Mouse (Mus musculus): ENCODE results near the gene Cdc40. TPM values are rescaled to one million over a fixed set of nuclear protein-coding genes. Genes with fewer than 3 reads are reported as not detected.

Gene Cdc40
- polyA plus RNA-seq, 1 experiment from 2014 or later: 32.4 TPM

DNA sequence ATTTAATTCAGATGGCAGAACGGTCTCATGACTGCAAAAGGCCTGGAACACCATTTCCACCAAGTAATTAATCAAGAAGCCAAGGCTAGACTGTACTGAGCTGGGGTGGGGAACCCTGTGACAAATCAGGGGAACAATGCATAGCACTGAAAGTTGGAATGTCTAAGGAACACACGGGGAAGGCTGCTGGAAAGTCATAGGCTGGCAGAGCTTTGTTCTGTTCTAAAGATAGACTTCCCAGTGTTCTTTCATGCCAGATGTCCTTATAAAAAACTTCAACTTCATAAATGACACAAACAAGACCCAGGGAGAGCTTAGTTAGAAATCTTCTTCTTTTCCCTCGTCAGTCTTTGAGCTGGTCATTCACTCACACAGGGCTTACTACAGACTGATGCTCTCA lies 1.9 kb downstream of the Cdc40 start:
- Histone ChIP-seq H3K36me3 (ENCODE audit: control insufficient read depth, insufficient read depth, low read length) (no peaks in the 10 kb centered on the region), H3K4me3 (ENCODE audit: low read depth, low read length) (no peak overlapping the region), H3K9ac (ENCODE audit: low read depth, low read length) (no peak overlapping the region), H3K27me3 (ENCODE audit: control insufficient read depth, insufficient read depth, low read length) (no peaks in the 10 kb centered on the region), H3K4me2 (replicated peaks; ENCODE audit: low read depth, low read length) (no peak overlapping the region), H3K27ac (ENCODE audit: low read depth, low read length) (no peak overlapping the region), H3K9me3 (ENCODE audit: control insufficient read depth, low read length) (no peaks in the 10 kb centered on the region), H3K4me1 (replicated peaks; ENCODE audit: control insufficient read depth, insufficient read depth, low read length) (no peaks in the 10 kb centered on the region)
- 78% methylated on average over 3 of the region's 3 CpGs for WGBS
- ATAC-seq (ENCODE audit: low FRiP score): no peak
- DNase-seq (ENCODE audit: low spot score): no peak

DNA sequence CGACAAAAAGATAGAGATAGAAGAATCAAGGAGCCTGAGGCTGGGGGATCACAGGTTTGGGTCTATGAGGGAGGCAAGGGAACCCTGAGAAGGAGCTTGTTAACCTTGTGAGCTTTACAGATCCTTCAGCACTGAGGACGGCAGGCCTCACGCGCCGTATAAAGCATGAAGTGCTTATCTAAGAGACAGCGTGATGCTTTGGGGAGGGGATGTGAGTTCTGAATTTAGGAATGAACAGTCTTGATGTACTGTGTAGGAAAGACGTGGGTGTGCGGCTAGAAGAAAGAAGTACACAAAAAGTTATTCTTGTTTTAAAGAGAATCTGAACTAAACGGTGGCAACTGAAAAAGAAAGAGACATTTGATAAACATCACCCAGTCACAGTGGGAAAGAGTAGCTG lies 3.1 kb downstream of the Cdc40 start:
- Histone ChIP-seq H3K4me1 (replicated peaks; ENCODE audit: control insufficient read depth, insufficient read depth, low read length) (no peaks in the 10 kb centered on the region), H3K4me3 (ENCODE audit: low read depth, low read length) (no peak overlapping the region), H3K9ac (ENCODE audit: low read depth, low read length) (no peak overlapping the region), H3K4me2 (replicated peaks; ENCODE audit: low read depth, low read length) (no peak overlapping the region), H3K36me3 (ENCODE audit: control insufficient read depth, insufficient read depth, low read length) (no peaks in the 10 kb centered on the region), H3K27me3 (ENCODE audit: control insufficient read depth, insufficient read depth, low read length) (no peaks in the 10 kb centered on the region), H3K27ac (ENCODE audit: low read depth, low read length) (no peak overlapping the region), H3K9me3 (ENCODE audit: control insufficient read depth, low read length) (no peaks in the 10 kb centered on the region)
- DNase-seq (ENCODE audit: low spot score) (no peak), ATAC-seq (ENCODE audit: low FRiP score) (no peak)
- 89% methylated on average over 9 of the region's 9 CpGs for WGBS

DNA sequence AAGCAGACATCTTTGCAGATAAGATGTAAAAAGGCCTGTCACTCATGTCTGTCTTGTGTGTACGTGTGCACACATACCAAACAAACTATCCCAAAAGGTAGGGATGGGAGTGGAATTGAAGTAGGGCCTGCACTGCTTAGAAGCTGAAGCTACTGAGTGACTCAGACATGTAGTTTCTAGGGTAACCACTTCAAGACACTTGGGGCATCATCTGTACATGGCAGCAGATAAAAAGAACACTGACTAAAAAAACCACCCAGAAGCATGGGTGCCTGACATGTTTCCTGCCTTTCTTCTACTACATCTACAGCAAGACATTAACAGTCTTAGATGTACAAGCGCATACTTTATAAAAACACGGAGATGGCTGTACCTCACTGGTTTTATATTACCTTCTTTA lies 4.9 kb downstream of the Cdc40 start:
- Histone ChIP-seq H3K27ac (ENCODE audit: low read depth, low read length) (no peak overlapping the region), H3K4me1 (replicated peaks; ENCODE audit: control insufficient read depth, insufficient read depth, low read length) (no peaks in the 10 kb centered on the region), H3K36me3 (ENCODE audit: control insufficient read depth, insufficient read depth, low read length) (no peaks in the 10 kb centered on the region), H3K9me3 (ENCODE audit: control insufficient read depth, low read length) (no peaks in the 10 kb centered on the region), H3K9ac (ENCODE audit: low read depth, low read length) (no peak overlapping the region), H3K27me3 (ENCODE audit: control insufficient read depth, insufficient read depth, low read length) (no peaks in the 10 kb centered on the region), H3K4me2 (replicated peaks; ENCODE audit: low read depth, low read length) (no peak overlapping the region), H3K4me3 (ENCODE audit: low read depth, low read length) (no peak overlapping the region)
- no peak for DNase-seq (ENCODE audit: low spot score)
- ATAC-seq (ENCODE audit: low FRiP score): no peak
- WGBS: 96% methylated on average over 3 of the region's 3 CpGs

DNA sequence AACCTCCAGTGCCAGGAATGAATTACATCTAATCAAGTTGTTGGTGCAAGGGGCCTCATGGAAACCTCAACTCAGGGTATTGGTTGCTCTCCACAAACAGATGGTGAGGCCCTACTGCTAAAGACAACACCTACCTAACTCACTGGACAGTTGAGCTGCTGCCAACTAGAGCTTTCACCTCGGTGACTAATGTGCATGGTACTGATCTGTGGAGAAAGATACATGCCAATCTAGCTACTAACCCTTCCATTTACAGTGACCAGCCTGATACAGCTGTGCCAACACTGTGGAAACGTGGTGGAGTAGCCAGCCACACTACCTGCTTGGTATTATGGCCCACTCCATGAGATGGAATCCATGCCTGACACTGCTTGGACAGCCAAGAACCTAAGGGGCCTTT lies 11.1 kb downstream of the Cdc40 start:
- H3K4me2 ChIP-seq (replicated peaks; ENCODE audit: low read depth, low read length): no peak overlapping the region
- ATAC-seq (ENCODE audit: low FRiP score): no peak
- H3K9me3 ChIP-seq (ENCODE audit: control insufficient read depth, low read length): no peaks in the 10 kb centered on the region
- no peak overlapping the region for H3K4me3 ChIP-seq (ENCODE audit: low read depth, low read length)
- no peaks in the 10 kb centered on the region for H3K27me3 ChIP-seq (ENCODE audit: control insufficient read depth, insufficient read depth, low read length)
- H3K27ac ChIP-seq (ENCODE audit: low read depth, low read length): no peak overlapping the region
- H3K9ac ChIP-seq (ENCODE audit: low read depth, low read length): no peak overlapping the region
- no peak for DNase-seq (ENCODE audit: low spot score)
- H3K4me1 ChIP-seq (replicated peaks; ENCODE audit: control insufficient read depth, insufficient read depth, low read length): no peaks in the 10 kb centered on the region
- 80% methylated on average over 2 of the region's 2 CpGs for WGBS
- H3K36me3 ChIP-seq (ENCODE audit: control insufficient read depth, insufficient read depth, low read length): no peaks in the 10 kb centered on the region

DNA sequence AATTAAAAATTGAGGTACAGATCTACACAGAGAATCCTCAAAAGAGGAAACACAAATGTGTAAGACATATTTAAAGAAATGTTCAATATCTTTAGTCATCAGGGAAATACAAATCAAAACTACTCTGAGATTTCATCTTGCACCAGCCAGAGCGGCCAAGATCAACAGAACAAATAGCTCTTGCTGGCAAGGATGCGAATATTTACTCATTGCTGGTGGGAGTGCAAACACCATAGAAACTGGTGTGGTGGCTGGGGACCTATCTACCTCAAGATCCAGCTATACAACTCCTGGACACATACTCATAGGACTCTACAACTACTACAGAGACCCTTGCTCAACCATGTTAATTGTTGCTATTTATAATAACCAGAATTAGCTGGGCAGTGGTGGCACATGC lies 11.8 kb downstream of the Cdc40 start:
- ATAC-seq (ENCODE audit: low FRiP score) (no peak), DNase-seq (ENCODE audit: low spot score) (no peak)
- Histone ChIP-seq H3K9ac (ENCODE audit: low read depth, low read length) (no peak overlapping the region), H3K9me3 (ENCODE audit: control insufficient read depth, low read length) (no peaks in the 10 kb centered on the region), H3K4me1 (replicated peaks; ENCODE audit: control insufficient read depth, insufficient read depth, low read length) (no peaks in the 10 kb centered on the region), H3K4me3 (ENCODE audit: low read depth, low read length) (no peak overlapping the region), H3K27ac (ENCODE audit: low read depth, low read length) (no peak overlapping the region), H3K36me3 (ENCODE audit: control insufficient read depth, insufficient read depth, low read length) (no peaks in the 10 kb centered on the region), H3K4me2 (replicated peaks; ENCODE audit: low read depth, low read length) (no peak overlapping the region), H3K27me3 (ENCODE audit: control insufficient read depth, insufficient read depth, low read length) (no peaks in the 10 kb centered on the region)
- WGBS: 94% methylated on average over 2 of the region's 2 CpGs

- DNase-seq (ENCODE audit: low spot score) (no peak), ATAC-seq (ENCODE audit: low FRiP score) (no peak)
- Histone ChIP-seq H3K36me3 (ENCODE audit: control insufficient read depth, insufficient read depth, low read length) (no peaks in the 10 kb centered on the region), H3K4me1 (replicated peaks; ENCODE audit: control insufficient read depth, insufficient read depth, low read length) (no peaks in the 10 kb centered on the region), H3K9me3 (ENCODE audit: control insufficient read depth, low read length) (no peaks in the 10 kb centered on the region), H3K4me3 (ENCODE audit: low read depth, low read length) (no peak overlapping the region), H3K27me3 (ENCODE audit: control insufficient read depth, insufficient read depth, low read length) (no peaks in the 10 kb centered on the region), H3K4me2 (replicated peaks; ENCODE audit: low read depth, low read length) (no peak overlapping the region), H3K9ac (ENCODE audit: low read depth, low read length) (no peak overlapping the region), H3K27ac (ENCODE audit: low read depth, low read length) (no peak overlapping the region)
- WGBS: 100% methylated on average over 2 of the region's 2 CpGs
These were observed 15.0 kb downstream of the Cdc40 start for GRCm38 (mm10) chr10:40868081-40868480.

DNA sequence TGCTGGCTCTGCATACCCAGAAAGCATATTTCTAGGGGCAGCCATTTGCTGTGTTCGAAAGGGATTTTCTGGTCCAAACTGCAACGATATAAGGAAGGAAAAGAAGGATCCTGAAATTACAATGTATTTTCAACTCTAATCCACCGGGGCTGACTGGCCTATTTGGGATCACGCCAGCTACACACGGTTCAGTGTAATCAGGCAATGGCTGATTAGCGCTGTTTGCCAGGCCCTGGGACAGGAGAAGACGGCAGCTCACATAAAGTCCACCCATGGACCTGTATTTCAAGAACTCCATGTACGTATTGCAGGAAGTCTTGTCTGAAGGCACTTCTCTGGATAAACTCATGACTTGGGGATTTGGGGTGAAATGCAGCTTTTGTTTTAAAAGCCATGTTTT lies 25.5 kb downstream of the Cdc40 start:
- Histone ChIP-seq H3K27ac (ENCODE audit: low read depth, low read length) (no peak overlapping the region), H3K4me3 (ENCODE audit: low read depth, low read length) (no peak overlapping the region), H3K4me1 (replicated peaks; ENCODE audit: control insufficient read depth, insufficient read depth, low read length) (no peaks in the 10 kb centered on the region), H3K9ac (ENCODE audit: low read depth, low read length) (no peak overlapping the region), H3K27me3 (ENCODE audit: control insufficient read depth, insufficient read depth, low read length) (no peaks in the 10 kb centered on the region), H3K9me3 (ENCODE audit: control insufficient read depth, low read length) (no peaks in the 10 kb centered on the region), H3K36me3 (ENCODE audit: control insufficient read depth, insufficient read depth, low read length) (no peaks in the 10 kb centered on the region), H3K4me2 (replicated peaks; ENCODE audit: low read depth, low read length) (no peak overlapping the region)
- DNase-seq (ENCODE audit: low spot score) (no peak), ATAC-seq (ENCODE audit: low FRiP score) (no peak)
- WGBS: 93% methylated on average over 8 of the region's 8 CpGs

GRCm38 (mm10) chr10:40856703-40857102 lies 26.4 kb downstream of the Cdc40 start:
- H3K27ac ChIP-seq (ENCODE audit: low read depth, low read length): no peak overlapping the region
- H3K9me3 ChIP-seq (ENCODE audit: control insufficient read depth, low read length): no peaks in the 10 kb centered on the region
- H3K9ac ChIP-seq (ENCODE audit: low read depth, low read length): no peak overlapping the region
- no peak for ATAC-seq (ENCODE audit: low FRiP score)
- no peak overlapping the region for H3K4me3 ChIP-seq (ENCODE audit: low read depth, low read length)
- no peaks in the 10 kb centered on the region for H3K27me3 ChIP-seq (ENCODE audit: control insufficient read depth, insufficient read depth, low read length)
- 90% methylated on average over 7 of the region's 7 CpGs for WGBS
- H3K4me1 ChIP-seq (replicated peaks; ENCODE audit: control insufficient read depth, insufficient read depth, low read length): no peaks in the 10 kb centered on the region
- no peak for DNase-seq (ENCODE audit: low spot score)
- H3K36me3 ChIP-seq (ENCODE audit: control insufficient read depth, insufficient read depth, low read length): no peaks in the 10 kb centered on the region
- H3K4me2 ChIP-seq (replicated peaks; ENCODE audit: low read depth, low read length): no peak overlapping the region

GRCm38 (mm10) chr10:40855616-40856015 lies 27.5 kb downstream of the Cdc40 start:
- no peak for DNase-seq (ENCODE audit: low spot score)
- Histone ChIP-seq H3K9ac (ENCODE audit: low read depth, low read length) (no peak overlapping the region), H3K27me3 (ENCODE audit: control insufficient read depth, insufficient read depth, low read length) (no peaks in the 10 kb centered on the region), H3K4me1 (replicated peaks; ENCODE audit: control insufficient read depth, insufficient read depth, low read length) (no peaks in the 10 kb centered on the region), H3K36me3 (ENCODE audit: control insufficient read depth, insufficient read depth, low read length) (no peaks in the 10 kb centered on the region), H3K9me3 (ENCODE audit: control insufficient read depth, low read length) (no peaks in the 10 kb centered on the region), H3K4me2 (replicated peaks; ENCODE audit: low read depth, low read length) (no peak overlapping the region), H3K27ac (ENCODE audit: low read depth, low read length) (no peak overlapping the region), H3K4me3 (ENCODE audit: low read depth, low read length) (no peak overlapping the region)
- WGBS: 76% methylated on average over 2 of the region's 2 CpGs
- ATAC-seq (ENCODE audit: low FRiP score): no peak
